Mouse (Mus musculus) intestine, postnatal 0 days (tissue): ENCODE results near the gene Leo1. TPM values are rescaled to one million over a fixed set of nuclear protein-coding genes. Genes with fewer than 3 reads are reported as not detected.
"Not testable (repeated sequence)": the region's sequence is repeated elsewhere in the genome, so short reads cannot be mapped to it uniquely, and the experiment has no call there.

Experiments used
- ATAC-seq: fragments of 200-750 bp; cut with Nextera tagmentation; 2 replicates; pipeline ENCODE4 v1.8.0; 2017; ENCODE audit warnings: mild to moderate bottlenecking, moderate TSS enrichment, moderate library complexity
- H3K27ac ChIP-seq: fragments of 300-500 bp; sonication (generic); 2 replicates; pipeline ENCODE4 v1.5.1; 2014; ENCODE audit warnings: mild to moderate bottlenecking, low read depth, low read length, moderate library complexity
- H3K27me3 ChIP-seq: fragments of 300-500 bp; sonication (generic); replicated peaks from 2 replicates; pipeline ENCODE4 v1.6.1; 2014; ENCODE audit warnings: low read length, mixed read lengths; ENCODE audit not compliant: control insufficient read depth, insufficient read depth
- H3K36me3 ChIP-seq: fragments of 300-500 bp; sonication (generic); 2 replicates; pipeline ENCODE4 v1.6.1; 2014; ENCODE audit warnings: mild to moderate bottlenecking, moderate library complexity; ENCODE audit not compliant: control insufficient read depth, insufficient read depth
- H3K4me1 ChIP-seq: fragments of 300-500 bp; sonication (generic); replicated peaks from 2 replicates; pipeline ENCODE4 v1.6.1; 2014; ENCODE audit warnings: antibody characterized with exemption, low read length, mixed read lengths; ENCODE audit not compliant: control insufficient read depth, insufficient read depth
- H3K4me2 ChIP-seq: fragments of 300-500 bp; sonication (generic); replicated peaks from 2 replicates; pipeline ENCODE4 v1.6.1; 2014; ENCODE audit warnings: low read depth, mild to moderate bottlenecking, moderate library complexity
- H3K4me3 ChIP-seq: fragments of 300-500 bp; sonication (generic); 2 replicates; pipeline ENCODE4 v1.5.1; 2014; ENCODE audit warnings: low read depth, low read length
- H3K9ac ChIP-seq: fragments of 300-500 bp; sonication (generic); 2 replicates; pipeline ENCODE4 v1.6.1; 2014; ENCODE audit warnings: mild to moderate bottlenecking, low read depth, low read length
- H3K9me3 ChIP-seq: fragments of 300-500 bp; sonication (generic); 2 replicates; pipeline ENCODE4 v1.6.1; 2016; ENCODE audit warnings: mixed run types; ENCODE audit not compliant: control insufficient read depth
- CTCF ChIP-seq: sonication (generic); IDR thresholded peaks from 2 replicates; pipeline ENCODE4 v1.5.1; 2016; ENCODE audit warnings: low read depth, mild to moderate bottlenecking, control low read depth, antibody characterized with exemption, moderate library complexity
- WGBS: fragments of 180-500 bp; shearing (Covaris S2); extraction: QIAGEN DNeasy Blood & Tissue Kit; methylation state at CpG from one replicate; pipeline ENCODE4 v1.1.7; 2014; 5-methylcytosine and 5-hydroxymethylcytosine counted together
- polyA plus RNA-seq: library from polyadenylated mRNA; unstranded; fragments of >200 nt; fragmentation: Nextera tagmentation; extraction: Ambion mirVana; gene quantifications from 2 replicates; pipeline ENCODE4 v1.2.1, GENCODE M21; 2015

Leo1 gene
- polyA plus RNA-seq, 1 experiment from 2014 or later, result 14.7 TPM

DNA sequence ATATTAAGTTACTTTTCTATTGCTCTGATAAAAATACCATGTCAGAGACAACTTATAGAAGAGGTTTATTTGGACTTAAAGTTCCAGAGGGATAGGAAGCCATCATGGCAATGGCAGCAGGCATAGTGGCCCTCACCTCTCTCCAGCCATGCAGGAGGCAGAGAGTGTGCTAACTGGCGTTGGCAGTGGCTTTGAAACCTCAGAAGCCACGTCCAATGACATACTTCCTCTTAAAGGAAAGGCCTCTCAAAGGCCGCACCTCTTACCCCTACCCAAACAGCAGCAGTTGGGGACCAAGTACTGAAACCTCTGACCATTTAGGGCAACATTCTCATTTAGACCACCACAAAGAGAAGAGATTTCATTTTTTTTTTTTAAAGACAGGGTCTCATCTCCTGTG lies 35.9 kb downstream of the Leo1 start:
- Histone ChIP-seq H3K4me1 (no peaks in the 10 kb centered on the region), H3K27ac (no peak overlapping the region), H3K4me2 (no peak overlapping the region), H3K36me3 (0 out of 2 replicates have a peak, but pooled peaks cover 2% of the 10 kb centered on the region), H3K9ac (no peak overlapping the region), H3K9me3 (no peaks in the 10 kb centered on the region), H3K4me3 (no peak overlapping the region), H3K27me3 (no peaks in the 10 kb centered on the region)
- ATAC-seq, result no peak
- no peak for TF ChIP-seq CTCF
- WGBS, result 75% methylated on average over 3 of the region's 3 CpGs

DNA sequence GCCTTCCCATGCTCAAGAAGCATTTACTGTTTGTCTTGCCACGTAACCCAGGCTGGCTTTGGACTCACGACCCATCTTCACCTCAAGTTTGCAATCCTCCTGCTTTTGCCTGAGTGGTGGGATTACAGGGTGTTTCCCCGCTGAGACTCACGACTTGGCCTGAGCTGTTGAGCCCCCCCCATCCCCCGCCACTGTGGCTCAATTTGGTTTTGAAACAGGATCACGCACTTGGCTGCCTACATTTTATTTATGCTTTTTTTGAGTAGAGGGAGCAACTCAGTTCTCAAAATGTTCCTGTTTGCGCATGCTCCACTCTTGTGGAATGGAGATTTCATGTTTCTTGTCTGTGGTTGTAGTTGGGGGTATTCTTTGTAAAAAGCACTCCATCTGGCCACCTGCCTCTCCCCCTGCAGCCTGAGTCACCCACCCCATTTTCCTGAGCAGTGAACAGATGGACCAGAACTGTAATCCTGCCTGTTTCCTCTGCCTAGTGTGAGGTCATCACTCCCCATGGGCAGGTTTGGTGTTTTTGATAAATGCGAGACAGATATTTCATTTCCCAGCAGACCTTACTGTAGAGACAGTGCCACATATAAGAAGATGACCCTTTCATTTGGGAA lies 37.9 kb downstream of the Leo1 start:
- H3K9me3 ChIP-seq, result no peaks in the 10 kb centered on the region
- 75% methylated on average over 8 of the region's 8 CpGs for WGBS
- no peak overlapping the region for H3K4me3 ChIP-seq
- ATAC-seq, result no peak
- no peak overlapping the region for H3K9ac ChIP-seq
- TF ChIP-seq CTCF, result no peak
- no peaks in the 10 kb centered on the region for H3K27me3 ChIP-seq
- H3K36me3 ChIP-seq, result no peaks in the 10 kb centered on the region
- H3K4me2 ChIP-seq, result no peak overlapping the region
- no peaks in the 10 kb centered on the region for H3K4me1 ChIP-seq
- H3K27ac ChIP-seq, result no peak overlapping the region

DNA sequence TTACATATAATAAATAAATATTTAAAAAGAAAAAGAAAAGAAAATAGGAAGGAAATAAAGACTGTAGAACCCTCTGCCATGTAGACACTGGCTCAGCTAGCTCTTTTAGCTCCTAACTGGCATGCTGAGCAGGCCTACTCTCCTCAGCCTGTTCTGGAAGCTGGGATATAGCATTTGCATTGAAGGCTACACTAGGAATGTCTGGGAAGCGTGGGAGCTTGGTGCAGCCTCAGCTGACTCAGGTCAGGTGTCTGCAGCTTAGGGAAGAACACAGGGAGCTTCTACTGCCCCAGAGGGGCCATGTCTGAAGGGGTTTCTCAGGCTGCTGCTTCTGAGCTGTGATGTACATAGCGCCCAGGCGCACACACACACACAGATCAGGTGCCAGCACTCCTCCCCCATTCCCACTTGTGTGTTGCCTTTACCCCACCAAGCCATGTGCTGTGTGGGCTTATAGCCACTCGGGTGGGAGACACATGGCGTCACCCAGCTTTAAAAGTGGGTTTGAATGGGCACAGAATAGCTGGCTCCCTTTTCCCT lies 39.3 kb downstream of the Leo1 start:
- Histone ChIP-seq H3K4me1 (no peaks in the 10 kb centered on the region), H3K9me3 (no peaks in the 10 kb centered on the region), H3K4me3 (no peak overlapping the region), H3K4me2 (no peak overlapping the region), H3K9ac (no peak overlapping the region), H3K27ac (no peak overlapping the region), H3K36me3 (no peaks in the 10 kb centered on the region), H3K27me3 (no peaks in the 10 kb centered on the region)
- no peak for ATAC-seq
- WGBS, result 91% methylated on average over 5 of the region's 5 CpGs
- no peak for TF ChIP-seq CTCF

DNA sequence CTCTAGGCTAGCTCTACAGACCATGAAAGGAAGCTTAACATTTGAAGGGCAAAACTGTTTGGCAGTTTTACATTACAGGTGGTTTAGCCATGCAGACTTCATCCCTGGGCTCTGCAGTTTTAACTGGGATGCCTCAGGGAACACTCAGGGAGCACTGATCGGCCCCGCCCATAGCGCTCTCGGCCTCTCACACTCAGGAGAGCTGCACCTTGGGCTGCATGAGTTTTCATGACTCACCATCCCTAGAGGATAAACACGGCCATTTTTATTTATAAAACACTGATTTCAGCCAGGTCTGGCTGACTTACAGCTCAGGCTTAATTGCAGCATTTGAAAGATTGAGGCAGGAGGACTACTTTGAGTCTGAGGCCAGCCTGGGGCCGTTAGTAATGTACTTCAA lies 43.9 kb downstream of the Leo1 start:
- Histone ChIP-seq H3K36me3 (no peaks in the 10 kb centered on the region), H3K4me2 (no peak overlapping the region), H3K9me3 (no peaks in the 10 kb centered on the region), H3K4me3 (no peak overlapping the region), H3K9ac (no peak overlapping the region), H3K27ac (no peak overlapping the region), H3K27me3 (no peaks in the 10 kb centered on the region), H3K4me1 (no peaks in the 10 kb centered on the region)
- no peak for TF ChIP-seq CTCF
- no peak for ATAC-seq
- 72% methylated on average over 6 of the region's 6 CpGs for WGBS

DNA sequence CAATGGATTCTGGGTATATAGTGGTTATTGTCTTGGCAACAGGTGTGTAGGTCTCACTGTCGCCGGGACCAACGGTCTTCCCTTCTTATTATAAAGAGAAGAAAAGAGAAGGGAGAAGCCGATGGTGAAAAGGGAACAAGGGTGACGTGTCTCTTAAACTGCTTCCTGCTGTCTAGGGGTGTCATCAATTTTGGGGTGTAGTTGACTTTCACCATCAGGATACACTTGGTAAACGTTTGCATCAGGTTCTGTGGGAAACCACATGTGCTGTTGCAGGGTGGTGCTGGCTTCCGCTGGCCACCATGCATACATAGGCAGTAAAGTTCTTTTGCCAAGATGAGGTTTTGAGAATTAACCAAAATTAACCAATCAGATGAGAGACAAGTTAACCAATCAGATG lies 46.9 kb downstream of the Leo1 start:
- H3K4me2 ChIP-seq, H3K27me3 ChIP-seq, H3K9me3 ChIP-seq, ATAC-seq, H3K27ac ChIP-seq, H3K36me3 ChIP-seq, H3K4me1 ChIP-seq, H3K4me3 ChIP-seq, H3K9ac ChIP-seq: not testable (repeated sequence)
- WGBS, result 90% methylated on average over 7 of the region's 7 CpGs

DNA sequence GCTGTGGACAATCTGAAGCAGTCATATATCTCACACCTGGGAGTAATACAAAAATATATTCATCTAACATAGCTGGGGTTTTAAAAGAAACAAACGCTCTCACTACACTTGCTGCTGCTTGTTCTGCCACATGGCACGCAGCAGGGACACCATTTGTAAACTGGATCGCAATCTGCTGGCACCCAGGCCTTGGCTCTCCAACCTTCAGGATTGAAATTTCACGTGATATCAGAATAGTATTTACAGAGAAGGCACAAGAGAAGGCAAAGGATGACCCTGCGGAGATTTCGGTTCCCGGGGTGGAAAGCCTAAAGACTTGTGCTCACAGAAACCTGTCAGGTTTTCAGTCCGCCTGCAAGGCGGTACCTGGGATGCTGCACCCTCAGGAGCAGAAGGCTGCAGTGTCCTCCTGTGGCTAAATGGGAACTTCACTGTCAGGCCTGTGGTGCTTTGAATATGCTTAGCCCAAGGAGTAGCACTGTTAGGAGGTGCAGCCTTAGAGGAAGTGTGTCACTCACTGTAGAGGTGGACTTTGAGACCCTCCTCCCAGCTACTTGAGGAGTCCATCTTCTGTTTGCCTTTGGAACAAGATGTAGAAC lies 53.2 kb downstream of the Leo1 start:
- no peak for TF ChIP-seq CTCF
- no peak for ATAC-seq
- WGBS, result 81% methylated on average over 9 of the region's 9 CpGs

More for the DNA sequence above, 53.2 kb downstream of the Leo1 start:
- H3K9ac ChIP-seq, result no peak overlapping the region
- no peak overlapping the region for H3K4me2 ChIP-seq
- H3K4me1 ChIP-seq, result no peaks in the 10 kb centered on the region
- H3K36me3 ChIP-seq, result peaks cover 24% of the 10 kb centered on the region
- no peak overlapping the region for H3K4me3 ChIP-seq
- no peaks in the 10 kb centered on the region for H3K9me3 ChIP-seq
- no peak overlapping the region for H3K27ac ChIP-seq
- H3K27me3 ChIP-seq, result no peaks in the 10 kb centered on the region
